Mouse (Mus musculus) erythroblast, embryonic 14.5 days (primary cell): ENCODE results near the gene Chrm3. TPM values are rescaled to one million over a fixed set of nuclear protein-coding genes. Genes with fewer than 3 reads are reported as not detected.

Experiments
- H3K27me3 ChIP-seq: 2 replicates; pipeline ENCODE4 v1.6.1; 2012; ENCODE audit warnings: inconsistent platforms; ENCODE audit not compliant: control insufficient read depth
- H3K36me3 ChIP-seq: 2 replicates; pipeline ENCODE4 v1.6.1; 2012; ENCODE audit warnings: mild to moderate bottlenecking, inconsistent platforms; ENCODE audit not compliant: control insufficient read depth
- H3K4me1 ChIP-seq: 2 replicates; pipeline ENCODE4 v1.6.1; 2012; ENCODE audit warnings: inconsistent platforms; ENCODE audit not compliant: control insufficient read depth
- H3K4me3 ChIP-seq: replicated peaks from 2 replicates; pipeline ENCODE3; 2012; ENCODE audit warnings: moderate library complexity, mild to moderate bottlenecking, inconsistent platforms
- H3K9me3 ChIP-seq: 2 replicates; pipeline ENCODE4 v1.6.1; 2012; ENCODE audit warnings: low read length, inconsistent platforms, mixed read lengths; ENCODE audit not compliant: control insufficient read depth
- GATA1 ChIP-seq: IDR thresholded peaks from 2 replicates; pipeline ENCODE4 v1.6.1; 2012; ENCODE audit warnings: low read length, inconsistent platforms, mixed read lengths
- TAL1 ChIP-seq: IDR thresholded peaks from 3 replicates; pipeline ENCODE4 v1.6.1; 2012; ENCODE audit warnings: low read length, inconsistent platforms, mixed read lengths
- polyA plus RNA-seq: library from polyadenylated mRNA; stranded (reverse); fragments of >175 nt; gene quantifications from 2 replicates; pipeline ENCODE4 v1.2.3, GENCODE M21; 2012

Gene Chrm3
- polyA plus RNA-seq, 1 experiment, result not detected

- no peak for TF ChIP-seq GATA1
- no peak for TF ChIP-seq TAL1
- Histone ChIP-seq H3K27me3 (no peaks in the 10 kb centered on the region), H3K36me3 (no peaks in the 10 kb centered on the region), H3K9me3 (no peaks in the 10 kb centered on the region), H3K4me3 (no peak overlapping the region), H3K4me1 (no peaks in the 10 kb centered on the region)
Measured at GRCm38 (mm10) chr13:9897231-9897630, 463.4 kb downstream of the Chrm3 start.

GRCm38 (mm10) chr13:9895045-9895625 is 465.5 kb downstream of the Chrm3 start:
- Histone ChIP-seq H3K4me3 (no peak overlapping the region), H3K27me3 (no peaks in the 10 kb centered on the region), H3K9me3 (no peaks in the 10 kb centered on the region), H3K36me3 (no peaks in the 10 kb centered on the region), H3K4me1 (no peaks in the 10 kb centered on the region)
- no peak for TF ChIP-seq TAL1
- TF ChIP-seq GATA1, result no peak

- H3K36me3 ChIP-seq, result no peaks in the 10 kb centered on the region
- no peak for TF ChIP-seq GATA1
- no peak for TF ChIP-seq TAL1
- H3K4me3 ChIP-seq, result no peak overlapping the region
- no peaks in the 10 kb centered on the region for H3K4me1 ChIP-seq
- H3K9me3 ChIP-seq, result no peaks in the 10 kb centered on the region
- no peaks in the 10 kb centered on the region for H3K27me3 ChIP-seq
Measured at GRCm38 (mm10) chr13:9891088-9891487, 469.6 kb downstream of the Chrm3 start.

GRCm38 (mm10) chr13:9890460-9890859 is 470.2 kb downstream of the Chrm3 start:
- TF ChIP-seq GATA1 (no peak), TAL1 (no peak)
- no peaks in the 10 kb centered on the region for H3K9me3 ChIP-seq
- no peaks in the 10 kb centered on the region for H3K4me1 ChIP-seq
- H3K36me3 ChIP-seq, result no peaks in the 10 kb centered on the region
- H3K4me3 ChIP-seq, result no peak overlapping the region
- no peaks in the 10 kb centered on the region for H3K27me3 ChIP-seq

GRCm38 (mm10) chr13:9889954-9890353 is 470.7 kb downstream of the Chrm3 start:
- Histone ChIP-seq H3K9me3 (no peaks in the 10 kb centered on the region), H3K36me3 (no peaks in the 10 kb centered on the region), H3K27me3 (no peaks in the 10 kb centered on the region), H3K4me1 (no peaks in the 10 kb centered on the region), H3K4me3 (no peak overlapping the region)
- TF ChIP-seq TAL1 (no peak), GATA1 (no peak)

- no peak overlapping the region for H3K4me3 ChIP-seq
- no peaks in the 10 kb centered on the region for H3K27me3 ChIP-seq
- H3K9me3 ChIP-seq, result no peaks in the 10 kb centered on the region
- no peaks in the 10 kb centered on the region for H3K36me3 ChIP-seq
- H3K4me1 ChIP-seq, result no peaks in the 10 kb centered on the region
- TF ChIP-seq TAL1 (no peak), GATA1 (no peak)
Measured at GRCm38 (mm10) chr13:9888284-9888683, 472.4 kb downstream of the Chrm3 start.

GRCm38 (mm10) chr13:9887261-9887660 is 473.4 kb downstream of the Chrm3 start:
- Histone ChIP-seq H3K4me1 (no peaks in the 10 kb centered on the region), H3K27me3 (no peaks in the 10 kb centered on the region), H3K4me3 (no peak overlapping the region), H3K36me3 (no peaks in the 10 kb centered on the region), H3K9me3 (no peaks in the 10 kb centered on the region)
- TF ChIP-seq TAL1, result no peak
- no peak for TF ChIP-seq GATA1

GRCm38 (mm10) chr13:9886465-9887135 is 474.0 kb downstream of the Chrm3 start:
- no peak for TF ChIP-seq GATA1
- no peak for TF ChIP-seq TAL1
- Histone ChIP-seq H3K27me3 (no peaks in the 10 kb centered on the region), H3K4me1 (no peaks in the 10 kb centered on the region), H3K36me3 (no peaks in the 10 kb centered on the region), H3K4me3 (no peak overlapping the region), H3K9me3 (no peaks in the 10 kb centered on the region)

- Histone ChIP-seq H3K36me3 (no peaks in the 10 kb centered on the region), H3K9me3 (0 out of 2 replicates have a peak, but pooled peaks cover 2% of the 10 kb centered on the region), H3K27me3 (no peaks in the 10 kb centered on the region), H3K4me3 (no peak overlapping the region), H3K4me1 (no peaks in the 10 kb centered on the region)
- TF ChIP-seq TAL1 (no peak), GATA1 (no peak)
Measured at GRCm38 (mm10) chr13:9882362-9883282, 478.0 kb downstream of the Chrm3 start.
